Mouse (Mus musculus) olfactory bulb, adult 2 months (tissue): ENCODE results near the gene H2-DMa.

Experiments
- CTCF ChIP-seq: fragments of 200-500 bp; IDR thresholded peaks from 2 replicates; pipeline ENCODE4 v1.5.1; 2012; ENCODE audit warnings: low read depth, mild to moderate bottlenecking, low read length, moderate library complexity; ENCODE audit not compliant: insufficient read depth
- POLR2A ChIP-seq: fragments of 200-500 bp; IDR thresholded peaks from 2 replicates; pipeline ENCODE4 v1.6.1; 2012; ENCODE audit warnings: mild to moderate bottlenecking, low read depth, low read length, moderate library complexity; ENCODE audit not compliant: insufficient read depth

- no peak; the same call in 1 of the 2 replicates for TF ChIP-seq CTCF
- no peak for TF ChIP-seq POLR2A
These were observed 18.2 kb upstream of the H2-DMa start for GRCm38 (mm10) chr17:34101185-34101584.
